Mouse (Mus musculus): Measurements from ENCODE around the gene Tubb3.

- no peak for TF ChIP-seq CTCF (IDR thresholded peaks at IDR 0.05; ENCODE audit: low read depth)
- no peak for TF ChIP-seq EP300 (IDR thresholded peaks at IDR 0.05; ENCODE audit: low read depth)
These were observed 43.3 kb downstream of the Tubb3 start for GRCm38 (mm10) chr8:123454559-123454958.
